Mouse (Mus musculus): ENCODE results near the gene Rnf157. TPM values are rescaled to one million over a fixed set of nuclear protein-coding genes. Genes with fewer than 3 reads are reported as not detected.

Gene Rnf157
- total RNA-seq, 1 experiment = 3.7 TPM

DNA sequence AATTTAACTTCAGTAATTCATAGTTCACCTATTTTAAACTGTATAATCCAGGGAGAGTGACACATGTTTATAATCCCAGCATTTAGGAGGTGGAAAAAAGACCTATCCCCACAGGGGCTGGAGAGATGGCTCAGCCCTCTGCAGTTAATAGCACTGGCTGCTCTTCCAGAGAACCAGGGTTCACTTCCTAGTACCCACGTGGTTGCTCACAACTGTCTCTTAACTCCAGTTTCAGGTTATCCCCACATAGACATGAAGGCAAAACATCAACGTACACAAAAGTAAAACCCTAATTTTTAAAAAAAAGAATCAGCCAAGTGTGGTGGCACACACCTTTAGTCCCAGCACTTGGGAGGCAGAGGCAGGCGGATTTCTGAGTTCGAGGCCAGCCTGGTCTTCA is 7.2 kb downstream of the Rnf157 start:
- no peak for DNase-seq (ENCODE audit: low read depth, low spot score)
- no peak for TF ChIP-seq ZNF384 (IDR thresholded peaks at IDR 0.05; ENCODE audit: low read depth, low read length)
- no peak for TF ChIP-seq MAFK (IDR thresholded peaks at IDR 0.05; ENCODE audit: insufficient read depth, low read depth, low read length)
- TF ChIP-seq ZC3H11A (IDR thresholded peaks at IDR 0.05; ENCODE audit: borderline replicate concordance, low read depth, low read length) = no peak
- no peak for TF ChIP-seq HCFC1 (IDR thresholded peaks at IDR 0.05; ENCODE audit: borderline replicate concordance, insufficient read depth, low read length)
- no peak for TF ChIP-seq CHD2 (IDR thresholded peaks at IDR 0.05; ENCODE audit: low read depth, low read length)
- H3K36me3 ChIP-seq (ENCODE audit: control insufficient read depth, insufficient read depth, low read length, poor library complexity, severe bottlenecking) = no peaks in the 10 kb centered on the region
- in situ Hi-C loops (cut with MboI; ENCODE audit: low sequenced_read_pairs in 2 of 2, unreplicated experiment in 2 of 2) = no loop called here
- H3K4me3 ChIP-seq (ENCODE audit: insufficient read depth in 1 of 2, low read depth in 1 of 2, low read length in 2 of 2, poor library complexity in 1 of 2, severe bottlenecking in 1 of 2) = no peak overlapping the region
- H3K4me1 ChIP-seq (ENCODE audit: control insufficient read depth in 2 of 2, insufficient read depth in 2 of 2, low read length in 2 of 2, poor library complexity in 1 of 2) = no peaks in the 10 kb centered on the region
- H3K9me3 ChIP-seq (ENCODE audit: control insufficient read depth, insufficient read depth, low read depth, low read length) = no peaks in the 10 kb centered on the region
- H3K27ac ChIP-seq (ENCODE audit: insufficient read depth, low read depth, low read length, poor library complexity, severe bottlenecking) = no peak overlapping the region
- H3K9ac ChIP-seq (ENCODE audit: insufficient read depth, low read depth, low read length, poor library complexity, severe bottlenecking) = no peak overlapping the region

DNA sequence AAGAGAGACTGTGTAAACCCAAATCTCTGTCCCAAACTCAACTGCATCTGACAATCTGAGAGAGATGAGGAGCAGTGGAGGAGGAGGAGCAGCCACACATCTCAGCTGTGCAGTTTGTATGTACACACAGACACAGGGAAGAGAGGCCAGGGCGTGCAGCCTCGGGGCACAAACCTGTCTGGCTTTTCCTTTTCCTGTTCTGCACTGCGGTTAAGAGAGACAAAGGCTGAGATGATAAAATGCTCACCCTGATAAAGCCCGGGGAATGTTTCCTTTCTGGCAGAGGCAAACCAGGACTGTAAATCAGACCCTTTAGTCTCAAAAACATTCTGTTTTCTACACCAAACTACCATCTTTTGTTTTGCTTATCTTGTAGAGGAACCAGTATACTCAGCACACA is 12.3 kb downstream of the Rnf157 start:
- in situ Hi-C loops (cut with MboI; ENCODE audit: low sequenced_read_pairs in 2 of 2, unreplicated experiment in 2 of 2) = no loop called here

DNA sequence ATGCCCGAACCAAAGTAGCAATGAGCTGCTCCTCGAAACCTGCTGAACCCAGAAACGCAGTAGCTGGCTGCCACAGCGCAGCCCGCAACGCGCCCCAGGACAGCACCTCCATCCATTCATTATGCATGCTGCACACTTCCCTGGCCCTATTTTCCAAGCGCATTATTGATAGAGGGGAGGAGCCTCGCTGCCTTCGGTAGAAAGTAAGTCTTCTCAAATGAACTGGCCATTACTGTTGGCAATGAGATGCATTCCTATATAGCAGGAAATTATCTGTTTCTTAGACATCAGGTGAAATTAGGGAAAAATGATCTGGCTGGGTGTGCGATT is 14.5 kb downstream of the Rnf157 start:
- no peak for DNase-seq (ENCODE audit: low read depth, low spot score)
- no peak for TF ChIP-seq MAFK (IDR thresholded peaks at IDR 0.05; ENCODE audit: insufficient read depth, low read depth, low read length)
- TF ChIP-seq ZC3H11A (IDR thresholded peaks at IDR 0.05; ENCODE audit: borderline replicate concordance, low read depth, low read length) = no peak
- TF ChIP-seq ZNF384 (IDR thresholded peaks at IDR 0.05; ENCODE audit: low read depth, low read length) = no peak
- TF ChIP-seq HCFC1 (IDR thresholded peaks at IDR 0.05; ENCODE audit: borderline replicate concordance, insufficient read depth, low read length) = no peak
- no peak for TF ChIP-seq CHD2 (IDR thresholded peaks at IDR 0.05; ENCODE audit: low read depth, low read length)

More for the DNA sequence above, 12.3 kb downstream of the Rnf157 start:
- no peak overlapping the region for H3K9ac ChIP-seq (ENCODE audit: insufficient read depth, low read depth, low read length, poor library complexity, severe bottlenecking)
- H3K27ac ChIP-seq (ENCODE audit: insufficient read depth, low read depth, low read length, poor library complexity, severe bottlenecking) = no peak overlapping the region
- no peaks in the 10 kb centered on the region; the same call in 1 of the 2 replicates for H3K36me3 ChIP-seq (ENCODE audit: control insufficient read depth, insufficient read depth, low read length, poor library complexity, severe bottlenecking)
- no peaks in the 10 kb centered on the region for H3K9me3 ChIP-seq (ENCODE audit: control insufficient read depth, insufficient read depth, low read depth, low read length)
- TF ChIP-seq CHD2 (IDR thresholded peaks at IDR 0.05; ENCODE audit: low read depth, low read length) (no peak), MAFK (IDR thresholded peaks at IDR 0.05; ENCODE audit: insufficient read depth, low read depth, low read length) (no peak), ZC3H11A (IDR thresholded peaks at IDR 0.05; ENCODE audit: borderline replicate concordance, low read depth, low read length) (no peak), ZNF384 (IDR thresholded peaks at IDR 0.05; ENCODE audit: low read depth, low read length) (no peak), HCFC1 (IDR thresholded peaks at IDR 0.05; ENCODE audit: borderline replicate concordance, insufficient read depth, low read length) (no peak)
- no peak for DNase-seq (ENCODE audit: low read depth, low spot score)
- peaks cover 3 to 4% of the 10 kb centered on the region in 2 experiments; a peak in 1 of 4 replicates for H3K4me1 ChIP-seq (ENCODE audit: control insufficient read depth in 2 of 2, insufficient read depth in 2 of 2, low read length in 2 of 2, poor library complexity in 1 of 2)
- no peak overlapping the region for H3K4me3 ChIP-seq (ENCODE audit: insufficient read depth in 1 of 2, low read depth in 1 of 2, low read length in 2 of 2, poor library complexity in 1 of 2, severe bottlenecking in 1 of 2)

DNA sequence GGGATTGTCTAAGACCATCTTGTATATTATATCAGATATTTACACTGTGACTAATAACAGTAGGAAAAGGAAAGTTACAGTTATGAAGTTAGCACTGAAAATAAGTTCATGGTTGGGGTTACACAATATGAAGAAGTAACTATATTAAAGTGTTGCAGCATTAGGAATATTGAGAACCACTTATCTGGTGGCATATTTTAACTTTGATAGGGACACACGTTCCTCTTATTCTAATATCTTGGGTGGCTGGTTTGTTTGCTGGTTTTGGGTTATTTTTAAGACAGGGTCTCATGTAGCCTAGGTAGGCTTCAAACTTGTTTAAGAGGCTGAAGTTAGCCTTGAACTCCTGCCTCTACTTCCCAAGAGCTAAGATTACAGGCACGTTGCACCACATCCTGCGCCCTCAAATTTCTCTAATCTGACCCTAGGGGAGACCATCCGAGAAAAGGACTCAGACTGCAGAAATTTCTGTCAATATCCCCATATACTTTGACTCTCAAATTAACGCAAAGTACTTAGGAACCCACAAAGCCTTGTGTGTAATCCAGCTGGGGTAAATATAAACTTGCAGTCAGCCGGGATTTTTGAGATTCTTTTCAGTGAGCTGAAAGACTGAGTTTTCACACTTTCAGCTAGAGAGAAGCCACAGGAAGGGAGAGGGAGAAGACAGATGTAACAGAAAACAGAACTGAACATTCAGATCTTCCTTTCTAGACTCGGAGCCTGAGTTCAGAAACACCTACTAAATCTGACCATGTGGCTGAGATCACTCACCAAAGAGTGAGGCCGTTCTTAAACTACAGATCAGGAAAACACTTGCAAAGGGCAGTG is 15.1 kb downstream of the Rnf157 start:
- Histone ChIP-seq H3K9me3 (ENCODE audit: control insufficient read depth, insufficient read depth, low read depth, low read length) (no peaks in the 10 kb centered on the region), H3K4me1 (ENCODE audit: control insufficient read depth in 2 of 2, insufficient read depth in 2 of 2, low read length in 2 of 2, poor library complexity in 1 of 2) (peaks cover 3 to 5% of the 10 kb centered on the region in 2 experiments; a peak in 2 of 4 replicates), H3K4me3 (ENCODE audit: insufficient read depth in 1 of 2, low read depth in 1 of 2, low read length in 2 of 2, poor library complexity in 1 of 2, severe bottlenecking in 1 of 2) (no peak overlapping the region), H3K27ac (ENCODE audit: insufficient read depth, low read depth, low read length, poor library complexity, severe bottlenecking) (no peak overlapping the region), H3K36me3 (ENCODE audit: control insufficient read depth, insufficient read depth, low read length, poor library complexity, severe bottlenecking) (no peaks in the 10 kb centered on the region; the same call in 1 of the 2 replicates), H3K9ac (ENCODE audit: insufficient read depth, low read depth, low read length, poor library complexity, severe bottlenecking) (no peak overlapping the region)
- no peak for DNase-seq (ENCODE audit: low read depth, low spot score)
- TF ChIP-seq ZNF384 (IDR thresholded peaks at IDR 0.05; ENCODE audit: low read depth, low read length) = no peak
- TF ChIP-seq CHD2 (IDR thresholded peaks at IDR 0.05; ENCODE audit: low read depth, low read length) = no peak
- no peak for TF ChIP-seq HCFC1 (IDR thresholded peaks at IDR 0.05; ENCODE audit: borderline replicate concordance, insufficient read depth, low read length)
- TF ChIP-seq ZC3H11A (IDR thresholded peaks at IDR 0.05; ENCODE audit: borderline replicate concordance, low read depth, low read length) = no peak
- TF ChIP-seq MAFK (IDR thresholded peaks at IDR 0.05; ENCODE audit: insufficient read depth, low read depth, low read length) = no peak
- in situ Hi-C loops (cut with MboI; ENCODE audit: low sequenced_read_pairs in 2 of 2, unreplicated experiment in 2 of 2) = no loop called here

More for the DNA sequence above, 14.5 kb downstream of the Rnf157 start:
- Histone ChIP-seq H3K4me3 (ENCODE audit: insufficient read depth in 1 of 2, low read depth in 1 of 2, low read length in 2 of 2, poor library complexity in 1 of 2, severe bottlenecking in 1 of 2) (no peak overlapping the region), H3K9me3 (ENCODE audit: control insufficient read depth, insufficient read depth, low read depth, low read length) (no peaks in the 10 kb centered on the region), H3K9ac (ENCODE audit: insufficient read depth, low read depth, low read length, poor library complexity, severe bottlenecking) (no peak overlapping the region), H3K36me3 (ENCODE audit: control insufficient read depth, insufficient read depth, low read length, poor library complexity, severe bottlenecking) (no peaks in the 10 kb centered on the region; the same call in 1 of the 2 replicates), H3K27ac (ENCODE audit: insufficient read depth, low read depth, low read length, poor library complexity, severe bottlenecking) (no peak overlapping the region), H3K4me1 (ENCODE audit: control insufficient read depth in 2 of 2, insufficient read depth in 2 of 2, low read length in 2 of 2, poor library complexity in 1 of 2) (peaks cover 3 to 5% of the 10 kb centered on the region in 2 experiments; a peak in 2 of 4 replicates)
- in situ Hi-C loops (cut with MboI; ENCODE audit: low sequenced_read_pairs in 2 of 2, unreplicated experiment in 2 of 2) = no loop called here

All from ES-E14 (cell line).